Mouse (Mus musculus) megakaryocyte-erythroid progenitor cell, adult 5-6 weeks (primary cell): ENCODE results near the gene Cr1l. TPM values are rescaled to one million over a fixed set of nuclear protein-coding genes. Genes with fewer than 3 reads are reported as not detected.

Source experiments
- ATAC-seq: replicated peaks from 2 replicates; pipeline ENCODE4 v1.8.0; 2016; ENCODE audit warnings: mild to moderate bottlenecking, inconsistent platforms; ENCODE audit not compliant: severe bottlenecking, poor library complexity, low FRiP score, low TSS enrichment
- total RNA-seq, 2 experiments: library from RNA; stranded (forward) in 1 of 2; stranded (reverse) in 1 of 2; fragments of 200-1000, 215-1000 nt in 1 of 2; fragments of >200 nt in 1 of 2; fragmentation: Nextera tagmentation in 1 of 2; gene quantifications; 2 replicates each; pipeline ENCODE4 v1.2.3; 2014 to 2017

The Cr1l gene
- total RNA-seq (2014; fragmentation: Nextera tagmentation) (63.9 and 94.4 TPM in 2 replicates), total RNA-seq (2017) (120 and 155 TPM in 2 replicates)

GRCm38 (mm10) chr1:195130953-195131674 lies at the start of gene Cr1l:
Gene Cr1l (minus strand): TSS chr1:195131586.
- ATAC-seq: peak; percentile 94

DNA sequence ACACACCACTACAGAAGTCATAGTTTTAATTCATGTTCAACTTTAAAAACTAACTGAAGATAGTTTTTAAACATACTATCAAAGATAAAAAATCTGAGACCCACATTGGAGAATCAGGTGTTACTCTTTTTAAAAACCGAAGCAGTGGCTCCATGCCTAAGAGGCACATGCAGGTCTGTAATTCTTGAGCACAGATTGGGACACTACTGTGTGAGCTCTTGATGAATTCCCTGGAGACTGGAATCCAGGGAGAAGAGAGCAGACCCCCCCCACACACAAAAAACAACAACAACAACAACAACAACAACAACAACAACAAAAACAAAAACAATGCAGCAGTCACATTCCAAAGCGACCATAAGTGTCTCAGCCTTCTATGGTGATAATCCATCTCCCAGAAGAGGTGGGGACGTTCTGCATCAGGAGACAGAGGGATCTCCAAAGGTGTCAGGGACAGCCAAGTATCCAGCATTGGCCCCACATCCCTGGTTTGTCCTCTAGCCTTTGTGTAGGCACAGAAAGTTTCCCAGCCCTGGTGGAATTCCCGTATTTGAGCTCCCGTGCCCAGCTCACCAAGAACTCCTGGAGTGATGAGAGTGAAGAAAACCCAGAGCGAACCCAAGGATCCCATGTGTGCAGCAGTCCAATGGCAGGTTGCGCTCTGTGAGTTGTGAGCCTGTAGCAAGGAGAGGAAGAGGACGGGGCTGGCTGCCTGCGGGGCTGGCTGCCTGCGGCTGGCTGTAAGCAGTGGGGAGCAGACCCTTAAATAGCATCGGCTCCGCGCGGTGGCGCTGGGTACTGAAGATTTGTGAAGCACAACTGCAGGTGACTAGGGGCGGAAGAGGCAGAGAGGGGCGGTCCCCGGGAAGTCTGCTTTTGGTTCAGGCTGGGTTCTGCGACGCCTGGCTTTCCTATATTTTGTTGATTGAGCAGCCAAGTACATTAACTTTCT lies 44.9 kb upstream of the Cr1l start, which contains the start of gene Cr2:
Cr2 (minus strand) TSS at position 737 of the 952 bp plus-strand sequence.
- peak; percentile 100 for ATAC-seq

GRCm38 (mm10) chr1:195164996-195165755 lies 33.8 kb upstream of the Cr1l start:
- ATAC-seq: no peak

DNA sequence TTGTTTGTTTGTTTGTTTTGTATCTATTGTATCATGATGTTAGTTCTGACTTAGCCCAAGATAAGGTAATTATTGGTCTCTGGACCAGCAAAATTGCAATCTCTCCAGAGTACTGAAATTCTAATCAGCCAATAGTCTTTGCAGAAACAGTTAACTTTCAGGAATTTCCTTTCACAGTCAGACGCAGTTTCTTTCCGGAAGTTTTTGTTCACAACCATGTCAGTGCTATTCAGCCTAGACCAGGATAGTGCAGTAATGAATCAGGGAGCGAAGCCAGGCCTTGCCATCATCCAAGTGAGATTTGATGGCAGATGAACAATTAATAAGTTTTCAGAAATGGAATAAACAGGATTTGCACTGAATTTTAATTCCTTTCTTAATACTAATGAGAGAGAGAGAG lies 684 bp upstream of the Cr1l start:
- ATAC-seq: no peak

- ATAC-seq: no peak
Observed at GRCm38 (mm10) chr1:195131675-195132015, 259 bp upstream of the Cr1l start.

DNA sequence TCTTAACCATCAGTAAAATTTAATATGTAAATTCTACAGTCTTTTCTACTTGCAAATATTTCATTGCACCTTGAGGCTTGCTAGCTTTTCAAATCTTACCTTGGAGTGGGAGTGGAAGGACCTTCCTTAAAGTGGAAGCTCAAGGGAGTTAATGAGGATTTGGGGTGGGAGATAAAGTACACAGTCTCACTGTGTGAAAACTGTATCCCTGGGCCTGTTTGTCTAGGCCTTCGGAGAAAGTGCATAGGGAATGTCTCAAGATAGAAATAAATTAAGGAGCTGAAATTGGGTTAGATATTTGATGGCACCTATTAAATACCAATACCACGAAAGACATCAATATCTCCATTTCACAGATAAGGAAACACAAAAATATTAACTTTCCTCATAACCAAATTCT lies 907 bp downstream of the Cr1l start:
- peak; percentile 24; the same call in 1 of the 2 replicates for ATAC-seq

GRCm38 (mm10) chr1:195129867-195130266 lies 1.5 kb downstream of the Cr1l start:
- no peak for ATAC-seq

DNA sequence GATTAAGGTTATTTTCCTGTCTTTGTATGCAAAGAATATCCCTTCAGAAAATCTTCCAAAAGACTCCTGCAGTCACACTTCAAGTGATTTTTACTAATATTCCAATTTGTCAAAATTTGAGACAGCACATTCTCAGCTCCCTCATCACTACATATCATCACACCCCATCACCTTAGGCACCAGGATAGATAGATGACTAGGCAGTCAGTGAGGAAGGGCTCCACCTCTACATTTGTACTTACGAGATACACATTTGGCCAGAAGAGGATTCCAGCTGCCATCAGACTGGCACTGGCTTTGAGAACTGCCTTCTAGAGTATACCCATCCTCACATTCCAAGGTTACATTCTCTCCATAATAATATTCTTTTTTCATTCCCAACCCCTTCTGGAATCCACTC lies 17.0 kb downstream of the Cr1l start:
- ATAC-seq: peak; percentile 65

DNA sequence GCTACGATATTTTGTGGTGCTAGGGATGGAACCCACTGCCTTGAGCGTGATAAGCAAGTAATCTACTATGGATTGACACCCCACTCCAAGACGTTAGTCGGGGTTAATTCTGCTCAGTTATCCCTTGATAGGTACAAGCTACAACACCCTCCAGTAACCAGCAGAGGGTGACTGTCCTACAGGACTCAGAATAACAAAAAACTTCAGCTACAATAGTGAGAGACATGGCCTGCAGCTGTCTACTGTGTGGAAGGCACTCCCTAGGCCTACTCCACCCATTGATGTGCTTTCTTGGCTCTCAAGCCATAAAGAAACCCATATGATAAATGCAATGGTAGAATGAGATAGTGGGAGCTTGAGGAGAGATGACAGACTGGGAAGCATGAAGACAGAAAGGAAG lies 17.8 kb downstream of the Cr1l start:
- ATAC-seq: peak; percentile 94

DNA sequence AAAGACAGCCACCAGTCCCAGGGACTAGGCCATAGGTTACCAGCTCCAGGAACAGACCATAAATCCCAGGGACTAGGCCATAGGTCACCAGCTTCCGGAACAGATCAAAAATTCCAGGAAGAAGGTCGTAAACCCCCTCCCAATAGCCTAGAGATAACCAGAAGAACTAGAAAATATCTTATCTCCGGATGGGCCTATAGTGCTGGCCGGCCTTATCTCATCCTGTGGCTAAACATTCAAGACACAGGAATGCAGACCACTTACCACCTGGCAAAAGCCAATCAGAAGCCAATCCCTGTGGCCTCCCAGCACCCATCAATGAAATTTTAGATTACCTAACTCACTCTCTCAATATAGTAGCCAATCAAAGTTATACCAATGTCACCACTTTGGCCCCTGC lies 30.7 kb downstream of the Cr1l start:
- 0 out of 2 replicates have a peak, but pooled peaks have one; percentile 16 for ATAC-seq

DNA sequence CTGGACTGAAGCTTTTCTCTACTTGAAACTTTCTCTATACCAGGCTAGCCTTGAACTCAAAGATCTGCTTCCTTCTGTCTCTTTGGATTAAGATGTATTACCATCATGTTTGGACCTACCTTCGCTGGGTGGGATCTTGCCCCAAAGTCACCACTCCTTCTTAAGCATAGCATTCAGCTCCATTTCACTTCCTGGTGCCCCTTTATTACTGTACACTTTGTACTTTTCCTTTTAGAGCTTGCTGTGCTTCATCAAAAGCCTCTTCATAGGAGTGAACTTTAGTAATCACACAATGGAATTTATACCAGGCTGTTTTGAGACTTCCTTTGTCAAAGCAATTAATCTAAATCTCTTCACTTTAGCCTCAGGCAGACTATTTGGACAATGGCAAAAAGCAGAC lies 33.4 kb downstream of the Cr1l start:
- no peak for ATAC-seq

GRCm38 (mm10) chr1:195092220-195092720 lies 39.1 kb downstream of the Cr1l start, which contains the start of gene Cd46:
Gene Cd46 (minus strand): TSS chr1:195092249.
- ATAC-seq: peak; percentile 97

DNA sequence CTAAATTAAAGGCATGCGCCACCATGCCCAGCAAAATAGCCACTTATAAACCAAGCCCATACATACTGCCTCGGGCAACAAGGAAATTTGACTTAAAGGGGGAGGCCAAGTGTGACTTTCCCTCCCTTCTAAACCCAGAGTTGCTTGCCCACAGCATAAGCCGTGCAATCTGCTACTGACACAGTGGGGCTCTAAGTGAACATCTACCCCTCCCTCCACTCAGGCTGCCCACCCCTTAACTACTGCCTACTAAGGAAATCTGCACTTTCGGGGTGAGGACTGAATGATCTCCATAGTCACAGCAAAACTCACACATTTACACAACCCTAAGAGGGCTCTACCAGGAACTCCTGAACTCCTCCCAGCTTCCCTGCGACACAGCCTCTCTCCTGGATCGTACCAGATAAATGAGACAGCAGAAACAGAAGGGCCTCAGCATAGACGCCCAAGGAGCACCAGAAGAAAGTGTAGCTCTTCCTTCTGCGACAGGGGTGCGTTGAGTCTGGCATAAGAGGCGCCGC lies 39.6 kb downstream of the Cr1l start:
- peak; percentile 88 for ATAC-seq

GRCm38 (mm10) chr1:195082142-195082541 lies 49.2 kb downstream of the Cr1l start:
- ATAC-seq: no peak

Other genes starting within 250 kb of the Cr1l start
- gene Cd34, start 192.8 kb downstream of the Cr1l start, total RNA-seq (2014; fragmentation: Nextera tagmentation): 1.2 TPM in 1 of 2 replicates, not detected in the other
- 6.7 and 68.5 TPM in 2 replicates for gene Cd34, start 192.8 kb downstream of the Cr1l start, total RNA-seq (2017)
- gene Cd46, start 39.3 kb downstream of the Cr1l start, total RNA-seq (2014; fragmentation: Nextera tagmentation): 3.1 and 3.6 TPM in 2 replicates
- gene Cd46, start 39.3 kb downstream of the Cr1l start, total RNA-seq (2017): 0.56 and 0.88 TPM in 2 replicates
- gene Cr2, start 45.1 kb upstream of the Cr1l start, total RNA-seq (2014; fragmentation: Nextera tagmentation): not detected in 2 replicates
- gene Cr2, start 45.1 kb upstream of the Cr1l start, total RNA-seq (2017): not detected in 2 replicates